Mouse (Mus musculus): Measurements from ENCODE around the gene Inpp4b.
A peak's percentile ranks its signal among the peaks of the same experiment; 100 is the strongest.

Inpp4b gene

DNA sequence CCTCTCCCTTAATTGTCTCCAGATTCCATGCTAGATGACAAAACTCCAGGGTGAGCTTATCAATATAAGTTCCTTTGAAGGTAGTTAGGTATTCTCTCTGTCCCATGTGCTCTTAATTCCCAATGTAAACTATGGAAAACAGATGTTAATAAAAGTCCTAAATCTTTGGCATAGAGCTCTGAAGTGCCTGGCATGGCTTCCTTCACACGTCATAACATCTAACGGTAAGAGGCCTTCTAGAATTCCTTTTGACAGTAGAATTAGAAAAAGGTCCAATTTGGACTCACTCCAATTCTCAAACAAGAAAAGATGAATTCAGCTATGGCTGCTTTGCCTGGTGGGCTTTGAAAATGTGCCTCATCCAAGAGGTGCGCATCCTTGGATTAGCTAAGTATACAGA, 236.6 kb downstream of the Inpp4b start:
- no peak for DNase-seq (ENCODE audit: low read depth, low spot score)

DNA sequence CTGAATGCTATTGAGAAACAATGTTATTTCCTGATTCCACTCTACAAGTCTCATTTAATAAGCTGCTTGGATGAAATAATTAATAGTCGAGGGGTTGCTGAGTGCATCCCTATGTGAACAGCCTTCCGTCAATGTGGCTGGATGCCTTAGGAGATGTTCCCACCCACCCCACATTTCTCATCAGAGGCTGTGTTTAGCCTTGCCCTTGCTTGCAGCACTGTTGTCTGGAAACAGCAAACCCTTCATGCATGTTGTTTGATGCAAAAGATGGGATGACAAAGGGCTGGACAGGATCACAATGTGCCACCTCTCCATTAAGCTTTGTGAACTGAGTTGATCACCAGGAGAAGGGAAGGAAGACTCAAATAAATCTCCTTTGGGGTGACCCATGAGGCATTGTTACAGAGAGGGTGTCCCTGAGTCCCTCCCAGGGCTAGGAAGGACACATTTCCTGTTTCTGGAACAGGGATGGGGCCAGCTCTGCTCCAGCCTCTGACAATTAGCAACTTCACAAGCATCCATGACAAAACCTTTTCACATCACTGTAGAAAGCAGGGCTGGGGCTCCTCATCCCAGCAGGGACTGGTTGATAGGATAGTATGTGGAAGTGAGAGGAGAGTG, 239.6 kb downstream of the Inpp4b start:
- DNase-seq (ENCODE audit: low read depth, low spot score) = no peak

DNA sequence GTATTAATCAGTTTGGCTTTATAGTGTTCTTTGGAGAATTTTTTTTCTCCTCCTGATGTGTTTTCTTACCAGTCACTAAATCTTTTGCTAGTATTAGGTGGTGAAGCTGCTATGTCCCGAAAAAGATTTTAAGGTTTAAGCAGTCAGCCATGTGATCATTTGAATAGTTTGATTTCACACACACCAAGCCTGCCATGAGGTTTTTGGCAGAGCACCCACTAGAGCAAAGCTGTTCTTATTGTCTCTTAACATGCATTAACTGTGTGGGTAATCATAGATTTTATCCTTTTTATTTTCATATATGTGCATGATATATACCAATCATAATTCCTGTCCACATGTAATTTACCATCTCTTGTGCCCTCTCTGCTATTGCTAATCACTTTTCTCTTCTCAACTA, 240.6 kb downstream of the Inpp4b start:
- no peak for DNase-seq (ENCODE audit: low read depth, low spot score)

DNA sequence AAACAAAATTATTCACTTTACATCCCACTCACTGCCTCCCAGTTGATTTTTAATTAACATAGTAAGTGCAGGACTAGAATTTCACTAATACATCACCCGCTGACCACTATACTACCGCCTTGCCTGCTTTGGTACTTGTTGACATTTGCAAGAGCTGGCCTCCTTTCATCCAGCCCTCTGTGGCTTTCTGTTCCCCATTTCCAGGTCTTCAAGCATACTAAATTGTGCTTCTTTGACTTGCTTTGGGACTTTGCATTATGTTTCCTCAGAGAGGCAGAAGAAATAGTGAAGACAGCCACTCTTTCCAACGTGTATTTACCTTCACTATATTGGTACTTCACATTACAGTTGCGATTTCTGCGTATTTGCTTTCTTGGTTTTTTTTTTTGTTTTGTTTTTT, 244.4 kb downstream of the Inpp4b start:
- no peak for DNase-seq (ENCODE audit: low read depth, low spot score)

DNA sequence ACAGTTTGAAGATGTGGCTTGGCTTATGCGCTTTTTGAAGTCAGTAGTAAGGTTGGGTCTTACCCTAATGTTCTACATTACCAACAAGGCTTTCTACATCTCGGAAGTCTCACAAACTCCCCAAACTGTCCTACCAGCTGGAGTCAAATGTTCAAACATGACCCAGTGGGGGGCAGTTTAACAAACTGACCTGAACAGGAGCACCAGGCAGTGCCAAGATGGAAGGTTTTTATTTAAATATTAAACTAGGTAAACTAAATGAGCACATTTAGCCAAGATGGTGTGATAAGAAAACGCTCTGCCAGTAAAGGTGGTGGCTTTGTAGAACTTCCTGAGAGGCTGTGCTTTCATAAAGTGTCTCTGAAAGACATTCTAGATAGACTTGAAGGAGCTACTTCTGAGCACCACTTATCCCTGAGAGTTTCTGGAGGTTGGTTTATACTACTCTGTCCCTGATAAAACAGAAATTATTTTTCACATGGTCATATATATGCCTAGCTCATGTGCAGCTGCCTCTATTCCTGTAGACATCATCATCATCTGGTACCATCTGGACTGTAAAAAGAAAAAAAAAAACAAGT, 251.9 kb downstream of the Inpp4b start:
- DNase-seq (ENCODE audit: low read depth, low spot score) = no peak

GRCm38 (mm10) chr8:81599209-81599608, 256.9 kb downstream of the Inpp4b start:
- no peak for DNase-seq (ENCODE audit: low read depth, low spot score)

DNA sequence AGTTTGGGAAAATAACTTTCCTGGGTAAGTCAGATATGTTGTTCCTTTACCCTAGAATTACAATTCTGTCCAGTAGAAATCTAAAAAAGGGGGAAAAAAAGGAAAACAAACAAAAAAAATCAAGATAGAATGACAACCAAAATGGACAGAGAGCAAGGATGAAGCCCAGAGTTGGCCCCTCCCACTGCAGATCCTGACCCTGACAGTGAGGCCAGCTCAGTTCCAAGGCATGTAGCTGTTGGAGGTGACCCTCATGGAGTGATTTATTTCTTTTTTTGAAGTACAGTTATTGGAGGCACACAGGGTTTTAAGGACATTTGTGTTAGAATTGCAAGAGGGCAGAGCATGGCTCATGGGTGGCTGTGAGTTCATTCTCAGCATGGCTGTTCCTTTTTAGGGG, 258.8 kb downstream of the Inpp4b start:
- DNase-seq (ENCODE audit: low read depth, low spot score) = no peak

DNA sequence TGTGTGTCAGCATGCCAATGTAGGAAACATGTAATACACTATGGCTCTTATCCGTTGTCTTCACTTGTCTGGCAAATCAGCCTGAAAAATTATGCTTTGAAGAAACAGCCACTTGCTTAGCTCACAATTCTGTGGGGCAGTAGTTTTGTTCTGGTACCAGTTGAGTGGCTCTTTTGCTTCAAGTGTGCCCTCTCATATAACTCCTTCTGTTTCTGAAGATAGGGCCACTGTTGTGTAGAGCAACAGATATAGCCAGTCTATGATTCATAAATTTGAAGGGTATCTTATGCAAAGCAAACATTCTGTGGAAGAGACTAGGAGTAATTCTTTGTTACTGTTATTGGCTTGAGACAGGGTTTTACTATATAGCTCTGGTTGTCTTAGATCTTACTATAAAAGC, 265.7 kb downstream of the Inpp4b start:
- DNase-seq (ENCODE audit: low read depth, low spot score) = no peak

DNA sequence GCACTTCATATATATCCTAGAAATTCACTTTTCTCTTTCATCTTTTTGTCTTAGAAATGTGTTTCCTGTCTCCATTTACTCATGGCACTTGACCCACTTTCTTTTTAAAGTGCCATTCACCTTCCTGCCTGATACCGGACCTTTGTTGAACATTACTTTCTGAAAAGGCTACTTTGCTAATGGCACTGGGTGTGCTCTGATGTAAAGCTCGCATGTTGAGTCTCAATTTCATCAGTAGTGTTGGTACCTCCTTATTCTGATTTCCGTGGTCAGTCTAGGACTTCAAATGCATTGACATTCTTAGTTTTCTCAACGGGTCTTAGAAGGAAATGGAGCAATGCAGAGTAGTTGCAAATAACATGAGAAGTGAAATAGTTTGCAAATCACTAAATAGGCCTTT, 266.7 kb downstream of the Inpp4b start:
- no peak for DNase-seq (ENCODE audit: low read depth, low spot score)

- no peak for DNase-seq (ENCODE audit: low read depth, low spot score)
Observed at GRCm38 (mm10) chr8:81612611-81613010, 270.3 kb downstream of the Inpp4b start.

DNA sequence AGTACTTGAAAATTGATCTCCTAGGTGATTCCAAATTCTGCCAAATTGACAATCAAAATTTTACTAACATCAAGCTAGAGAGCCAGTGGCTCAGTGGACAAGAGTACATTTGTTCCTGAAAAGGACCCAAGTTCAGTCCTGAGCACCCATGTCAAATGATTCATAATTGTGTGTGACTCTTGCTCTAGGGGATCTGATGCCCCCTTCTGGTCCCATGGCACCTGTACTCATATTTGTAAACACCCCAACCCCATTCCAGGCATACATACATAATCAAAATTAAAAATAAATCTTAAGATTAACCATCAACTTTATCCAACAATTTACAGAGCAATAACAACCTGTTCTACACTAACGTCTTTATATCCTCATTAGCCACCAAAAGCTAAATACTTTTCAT, 271.8 kb downstream of the Inpp4b start:
- no peak for DNase-seq (ENCODE audit: low read depth, low spot score)

DNA sequence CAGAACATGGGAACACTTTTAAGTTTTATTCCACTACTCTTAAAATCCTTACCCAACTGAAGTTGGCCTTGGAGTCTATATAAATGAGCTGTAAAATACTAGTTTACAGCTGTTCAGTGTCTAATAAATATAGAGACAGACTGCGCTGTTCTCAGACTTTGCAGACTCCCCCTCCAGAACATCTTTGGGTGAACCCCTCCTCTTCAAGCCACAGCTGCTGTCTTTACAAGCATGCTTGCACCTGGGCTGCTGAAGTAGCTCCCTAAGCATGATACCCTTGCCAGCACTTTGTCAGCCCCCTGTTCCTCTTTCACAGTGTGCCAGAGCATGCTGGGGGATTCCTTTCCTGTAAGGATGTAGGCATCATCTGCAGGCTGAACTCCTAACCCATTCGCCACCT, 272.2 kb downstream of the Inpp4b start:
- DNase-seq (ENCODE audit: low read depth, low spot score) = no peak

DNA sequence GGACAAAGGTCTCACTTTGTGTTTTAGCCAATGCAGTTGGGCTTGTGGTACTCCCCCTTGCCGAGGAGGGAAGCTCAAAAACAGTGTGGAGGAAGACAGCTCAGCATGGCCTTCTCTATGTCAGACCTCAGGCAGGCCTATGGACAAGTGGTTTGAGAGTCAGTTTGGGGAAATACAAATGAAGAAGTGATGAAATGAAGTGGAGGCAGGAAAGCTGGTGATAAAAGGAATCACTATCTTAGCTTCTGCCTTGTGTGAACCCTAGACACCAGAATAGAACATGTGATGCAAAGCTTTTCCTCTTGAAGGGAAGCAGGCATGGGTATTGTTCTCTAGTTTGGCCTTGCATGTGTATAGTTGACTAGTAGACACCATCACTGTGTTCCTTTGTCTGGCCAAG, 273.2 kb downstream of the Inpp4b start:
- no peak for DNase-seq (ENCODE audit: low read depth, low spot score)

- no peak for DNase-seq (ENCODE audit: low read depth, low spot score)
Observed at GRCm38 (mm10) chr8:81618918-81619317, 276.6 kb downstream of the Inpp4b start.

DNA sequence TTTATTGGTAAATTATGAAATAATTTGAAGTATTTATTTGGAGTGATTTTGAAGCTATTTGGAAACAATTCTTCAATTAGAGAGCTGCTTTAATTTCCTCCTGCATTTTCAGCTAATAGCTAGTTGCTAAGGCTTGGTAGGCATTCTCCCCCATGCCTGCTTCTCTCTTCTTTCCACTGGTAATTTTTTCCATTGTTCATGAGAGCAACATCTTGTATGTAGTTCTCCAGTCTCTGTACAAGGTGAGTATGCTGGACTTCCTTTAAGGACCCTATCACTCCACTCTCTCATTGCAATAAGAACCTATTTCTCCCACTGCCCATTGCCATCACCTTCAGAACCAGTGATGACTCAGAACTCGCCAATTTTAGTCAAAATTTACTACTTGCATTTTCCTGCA, 292.7 kb downstream of the Inpp4b start:
- no peak for DNase-seq (ENCODE audit: low read depth, low spot score)

- peak; percentile 70 for DNase-seq (ENCODE audit: low read depth, low spot score)
Observed at GRCm38 (mm10) chr8:81635912-81636583, 293.7 kb downstream of the Inpp4b start.

GRCm38 (mm10) chr8:81638478-81638877, 296.1 kb downstream of the Inpp4b start:
- DNase-seq (ENCODE audit: low read depth, low spot score) = no peak

GRCm38 (mm10) chr8:81639820-81640219, 297.5 kb downstream of the Inpp4b start:
- no peak for DNase-seq (ENCODE audit: low read depth, low spot score)

GRCm38 (mm10) chr8:81643030-81643429, 300.7 kb downstream of the Inpp4b start:
- no peak for DNase-seq (ENCODE audit: low read depth, low spot score)

GRCm38 (mm10) chr8:81692167-81692566, 349.8 kb downstream of the Inpp4b start:
- DNase-seq (ENCODE audit: low read depth, low spot score) = peak; percentile 27

GRCm38 (mm10) chr8:81694893-81695292, 352.5 kb downstream of the Inpp4b start:
- peak; percentile 63 for DNase-seq (ENCODE audit: low read depth, low spot score)

GRCm38 (mm10) chr8:81702038-81702437, 359.7 kb downstream of the Inpp4b start:
- DNase-seq (ENCODE audit: low read depth, low spot score) = peak; percentile 79
